Mouse (Mus musculus) c-Kit-positive CD71-positive TER-119-positive erythroid progenitor cells, embryonic 14.5 days (primary cell): ENCODE data around the gene Tspoap1.

Experiments used
- DNase-seq: peaks from one replicate; pipeline ENCODE4 v3.0.0-alpha.2; 2013; ENCODE audit warnings: low spot score

The Tspoap1 gene

GRCm38 (mm10) chr11:87745632-87746555 is 14.4 kb upstream of the Tspoap1 start:
- no peak for DNase-seq

GRCm38 (mm10) chr11:87747312-87747711 is 13.0 kb upstream of the Tspoap1 start:
- no peak for DNase-seq

GRCm38 (mm10) chr11:87747716-87748115 is 12.6 kb upstream of the Tspoap1 start:
- no peak for DNase-seq

GRCm38 (mm10) chr11:87748132-87749119 is 11.9 kb upstream of the Tspoap1 start:
- DNase-seq: peak; percentile 85

GRCm38 (mm10) chr11:87749192-87750042 is 10.9 kb upstream of the Tspoap1 start:
- DNase-seq: peak; percentile 95

- DNase-seq: peak; percentile 84
These were observed 10.3 kb upstream of the Tspoap1 start for GRCm38 (mm10) chr11:87750043-87750421.

GRCm38 (mm10) chr11:87750521-87750920 is 9.8 kb upstream of the Tspoap1 start:
- no peak for DNase-seq

- no peak for DNase-seq
These were observed 9.3 kb upstream of the Tspoap1 start for GRCm38 (mm10) chr11:87751031-87751430.

- DNase-seq: peak; percentile 65
These were observed 8.8 kb upstream of the Tspoap1 start for GRCm38 (mm10) chr11:87751491-87751966.

- DNase-seq: no peak
These were observed 8.0 kb upstream of the Tspoap1 start for GRCm38 (mm10) chr11:87752307-87752706.

GRCm38 (mm10) chr11:87753255-87753654 is 7.1 kb upstream of the Tspoap1 start:
- peak; percentile 51 for DNase-seq

- no peak for DNase-seq
These were observed 6.3 kb upstream of the Tspoap1 start for GRCm38 (mm10) chr11:87753891-87754501.

GRCm38 (mm10) chr11:87754603-87755002 is 5.7 kb upstream of the Tspoap1 start:
- no peak for DNase-seq

- DNase-seq: peak; percentile 97
These were observed 4.9 kb upstream of the Tspoap1 start for GRCm38 (mm10) chr11:87755360-87756017.

GRCm38 (mm10) chr11:87756251-87756820 is 4.0 kb upstream of the Tspoap1 start:
- DNase-seq: peak; percentile 72

- no peak for DNase-seq
These were observed 3.1 kb upstream of the Tspoap1 start for GRCm38 (mm10) chr11:87757001-87757954.

GRCm38 (mm10) chr11:87758161-87758911 is 2.0 kb upstream of the Tspoap1 start:
- DNase-seq: peak; percentile 72

- DNase-seq: no peak
These were observed 1.3 kb upstream of the Tspoap1 start for GRCm38 (mm10) chr11:87758957-87759608.
